Mouse (Mus musculus): ENCODE results near the gene Nr2c2. TPM values are rescaled to one million over a fixed set of nuclear protein-coding genes. Genes with fewer than 3 reads are reported as not detected.
A peak's percentile ranks its signal among the peaks of the same experiment; 100 is the strongest.

Gene Nr2c2
- total RNA-seq, 1 experiment from 2014 or later, result 35.9 TPM

DNA sequence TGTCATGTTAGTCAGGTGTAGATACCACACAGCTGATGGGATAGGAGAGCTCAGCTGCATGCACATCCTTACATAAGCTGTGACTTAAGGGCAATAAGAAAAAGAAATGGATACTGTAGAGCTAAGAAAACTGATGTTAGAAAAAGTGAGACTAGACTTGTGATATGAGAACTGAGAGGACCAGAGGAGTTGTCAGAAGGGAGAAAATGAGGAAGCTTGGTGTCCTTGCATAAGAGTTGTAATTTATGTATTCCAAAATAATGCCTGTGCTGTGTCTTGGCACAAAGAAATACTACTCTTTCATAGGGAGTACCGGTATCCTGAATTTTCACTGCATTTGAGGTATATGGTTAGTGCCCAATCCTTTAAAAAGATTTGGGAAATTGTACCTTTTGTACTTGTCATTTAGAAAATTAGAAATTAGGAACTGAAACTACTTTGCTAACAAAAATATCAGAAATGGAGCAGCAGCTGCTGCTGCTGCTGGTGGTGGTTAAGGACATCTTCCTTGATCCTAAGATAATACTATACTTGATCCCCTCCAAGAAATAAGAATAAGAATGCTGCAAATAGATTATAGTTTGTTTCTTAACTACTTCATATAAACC, 35.8 kb downstream of the Nr2c2 start:
- no peak for DNase-seq

DNA sequence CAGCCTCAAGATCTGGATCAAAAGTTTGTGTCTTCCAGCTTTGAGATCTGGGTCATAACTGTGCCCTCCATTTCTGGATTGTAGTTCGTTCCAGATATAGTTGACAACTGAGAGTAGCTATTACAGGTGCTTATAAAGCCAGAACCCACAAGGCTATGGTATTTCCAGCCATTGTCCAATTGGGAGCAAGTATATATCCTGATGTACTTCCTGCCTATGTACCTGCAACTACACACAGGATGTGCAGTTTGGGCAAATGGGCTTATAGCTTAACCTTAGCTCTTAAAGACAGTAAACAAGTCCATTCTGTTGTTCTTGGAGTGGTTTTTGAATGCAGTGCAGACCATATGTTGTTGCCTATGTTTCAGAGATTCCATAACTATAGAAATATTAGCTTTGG, 40.3 kb downstream of the Nr2c2 start:
- DNase-seq, result no peak

DNA sequence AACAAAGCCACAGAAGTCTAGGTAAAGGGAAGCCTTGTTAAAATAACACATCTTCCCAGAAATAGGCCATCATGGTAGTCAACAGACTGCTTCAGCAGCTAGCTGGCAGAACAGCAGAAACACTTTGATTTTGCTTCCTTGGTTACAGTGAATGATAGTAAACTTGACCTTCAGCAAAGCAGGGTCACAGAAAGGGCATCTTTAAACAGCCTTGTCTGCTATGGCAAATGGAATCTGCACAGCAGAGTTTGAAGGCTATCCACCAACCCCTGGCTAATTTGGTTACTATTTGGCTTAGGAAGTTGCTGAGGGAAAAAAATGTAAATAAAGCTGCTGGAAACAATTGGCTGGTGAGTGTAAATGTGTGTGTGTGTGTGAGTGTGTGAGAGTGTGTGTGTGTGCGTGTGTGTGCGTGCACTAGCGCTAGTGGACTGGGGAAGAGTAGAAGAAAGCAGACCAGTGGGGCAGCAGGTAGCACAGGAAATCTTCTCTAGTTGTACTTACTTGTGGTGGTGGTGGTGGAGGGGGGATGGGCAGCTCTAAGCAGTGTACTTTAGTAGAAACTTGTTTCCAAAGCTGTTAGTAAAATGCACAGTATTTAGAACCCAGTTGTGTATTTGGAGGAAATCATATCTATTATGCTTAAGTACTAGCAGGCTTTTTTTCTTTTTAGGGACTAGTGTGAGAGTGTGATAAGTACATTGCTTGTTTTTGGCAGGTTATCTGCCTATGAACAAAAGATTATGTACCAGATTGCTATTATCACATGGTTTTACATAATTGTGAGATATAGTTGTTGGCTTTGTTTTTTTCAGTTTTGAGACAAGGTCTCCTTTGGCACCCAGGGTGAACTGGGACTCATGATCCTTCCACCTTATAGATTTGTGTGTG, 41.1 kb downstream of the Nr2c2 start:
- peak; percentile 26 for DNase-seq

DNA sequence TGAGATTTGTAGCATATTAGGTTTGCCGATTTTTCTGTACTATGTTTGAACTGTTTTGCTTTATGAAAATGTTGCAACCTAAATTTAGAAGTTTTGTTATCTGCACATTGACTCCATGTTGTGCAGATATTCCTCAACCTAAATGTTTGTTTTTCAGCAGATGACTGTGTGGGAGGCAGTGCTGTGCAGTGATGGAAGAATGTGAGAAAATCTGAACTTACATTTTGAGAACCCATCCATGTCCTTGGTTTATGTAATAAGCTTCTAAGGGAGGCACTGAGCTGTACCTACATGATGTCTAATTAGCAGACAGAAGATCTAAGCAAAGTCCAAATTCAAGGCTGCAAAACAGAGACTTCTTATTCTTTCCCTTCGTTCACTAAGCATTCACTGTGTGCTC, 42.4 kb downstream of the Nr2c2 start:
- no peak for DNase-seq

DNA sequence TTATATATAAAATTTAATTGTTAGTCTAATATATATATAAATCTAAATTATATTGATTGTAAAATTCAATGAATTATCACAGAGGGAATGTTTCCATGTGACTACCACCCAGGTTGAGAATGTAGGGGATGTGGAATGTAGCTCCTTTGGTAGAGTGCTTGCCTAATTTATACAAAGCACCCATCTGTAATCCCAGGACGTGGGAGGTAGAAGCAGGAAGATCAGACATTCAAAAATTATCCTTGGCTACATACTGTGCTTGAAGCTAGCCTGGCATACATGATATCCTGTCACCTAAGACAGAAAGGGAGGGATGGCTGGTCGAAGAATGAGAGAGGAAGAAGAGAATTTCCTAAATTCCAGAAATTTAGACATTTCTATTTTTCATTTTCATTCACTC, 45.2 kb downstream of the Nr2c2 start:
- no peak for DNase-seq

DNA sequence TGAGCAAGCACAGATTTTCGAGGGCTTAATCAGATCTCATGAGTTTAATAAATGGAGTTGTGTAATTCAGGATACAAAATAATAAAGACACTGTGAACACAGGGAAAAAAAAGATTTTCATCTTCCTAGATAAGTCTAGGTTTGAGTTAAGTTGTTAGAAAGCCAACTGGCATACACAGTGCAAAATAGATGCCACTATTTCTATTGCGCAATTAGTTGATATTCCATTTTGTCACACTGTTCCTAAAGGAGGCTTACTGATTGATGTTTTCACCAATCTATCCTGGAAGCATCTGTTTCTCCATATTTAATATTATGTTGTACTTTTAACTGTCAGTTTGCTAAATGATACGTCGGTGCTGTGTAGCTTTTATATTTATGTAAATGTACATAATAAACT, 54.7 kb downstream of the Nr2c2 start:
- no peak for DNase-seq

DNA sequence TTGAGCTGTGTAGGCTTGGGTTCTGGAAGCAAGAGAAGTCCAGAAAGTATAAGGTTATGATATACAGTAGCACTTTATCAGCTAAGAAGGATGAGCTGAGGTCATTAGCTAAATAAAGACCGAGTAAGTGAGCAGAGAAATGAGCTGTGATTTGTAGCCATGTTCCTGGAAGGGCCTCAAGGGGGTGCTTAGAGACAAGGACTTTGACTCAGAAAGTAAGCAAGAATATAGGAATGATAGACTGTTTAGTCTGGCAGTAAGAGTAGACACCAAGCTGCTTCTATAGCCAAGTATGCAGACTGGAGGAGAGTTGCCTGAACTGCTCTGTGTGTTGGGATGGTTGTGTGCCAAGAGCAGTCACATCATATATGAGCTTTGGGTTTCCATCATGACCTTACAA, 62.6 kb downstream of the Nr2c2 start:
- no peak for DNase-seq

DNA sequence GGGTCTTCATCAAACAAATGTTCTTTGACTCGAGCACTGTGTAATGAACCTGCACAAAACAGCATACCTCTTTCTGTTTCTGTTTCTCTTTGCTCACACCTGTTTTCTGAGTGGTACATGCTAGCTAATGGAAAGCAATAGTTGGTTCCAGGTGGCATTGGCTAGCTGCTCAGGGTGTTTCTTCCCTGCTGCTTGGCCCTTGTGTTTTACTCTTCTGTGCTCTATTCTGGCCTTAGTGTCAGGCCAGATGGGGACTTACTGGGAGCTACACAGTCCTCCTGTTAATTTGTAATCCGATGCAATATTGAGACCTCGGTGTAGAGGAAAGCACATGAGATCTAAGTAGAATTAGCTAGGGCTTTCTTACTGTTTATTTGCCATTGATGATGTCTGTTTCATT, 67.6 kb downstream of the Nr2c2 start:
- DNase-seq, result no peak

DNA sequence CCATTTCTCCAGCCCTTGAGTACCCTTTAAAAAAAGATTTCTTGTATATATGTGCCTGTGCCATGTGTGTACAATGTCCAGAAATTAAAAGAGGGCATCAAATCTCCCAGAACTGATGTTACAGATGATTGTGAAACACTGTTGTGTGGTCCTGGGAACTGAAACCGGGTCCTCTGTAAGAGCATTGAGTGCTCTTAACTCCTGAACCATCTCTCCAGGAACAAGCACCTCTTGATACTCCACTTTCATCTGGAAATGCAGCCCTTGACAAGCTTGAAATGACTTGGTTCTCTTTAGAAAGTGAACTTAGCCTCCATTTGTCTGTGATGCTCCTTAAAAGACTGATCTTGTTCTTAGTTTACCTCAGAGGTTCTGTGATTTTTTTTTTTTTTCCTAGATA, 71.5 kb downstream of the Nr2c2 start:
- no peak for DNase-seq

DNA sequence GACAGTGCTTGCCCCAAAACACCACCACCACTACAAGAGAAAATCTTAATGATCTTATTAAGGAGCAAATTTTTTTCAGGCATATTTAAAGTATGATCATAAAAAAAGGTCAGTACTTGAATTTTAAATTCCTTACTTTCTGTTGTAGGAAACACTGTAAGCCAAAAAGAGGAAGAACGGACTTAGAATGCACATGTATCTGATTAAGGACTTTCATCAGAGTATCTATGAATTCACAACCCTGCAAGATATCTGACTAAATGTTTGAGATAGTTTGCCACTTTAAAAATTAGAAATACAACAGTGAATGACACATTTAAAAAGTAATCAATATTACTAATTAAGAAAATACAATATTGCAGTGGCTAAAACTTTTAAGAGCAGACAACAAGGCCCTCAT, 85.3 kb downstream of the Nr2c2 start:
- DNase-seq, result no peak

DNA sequence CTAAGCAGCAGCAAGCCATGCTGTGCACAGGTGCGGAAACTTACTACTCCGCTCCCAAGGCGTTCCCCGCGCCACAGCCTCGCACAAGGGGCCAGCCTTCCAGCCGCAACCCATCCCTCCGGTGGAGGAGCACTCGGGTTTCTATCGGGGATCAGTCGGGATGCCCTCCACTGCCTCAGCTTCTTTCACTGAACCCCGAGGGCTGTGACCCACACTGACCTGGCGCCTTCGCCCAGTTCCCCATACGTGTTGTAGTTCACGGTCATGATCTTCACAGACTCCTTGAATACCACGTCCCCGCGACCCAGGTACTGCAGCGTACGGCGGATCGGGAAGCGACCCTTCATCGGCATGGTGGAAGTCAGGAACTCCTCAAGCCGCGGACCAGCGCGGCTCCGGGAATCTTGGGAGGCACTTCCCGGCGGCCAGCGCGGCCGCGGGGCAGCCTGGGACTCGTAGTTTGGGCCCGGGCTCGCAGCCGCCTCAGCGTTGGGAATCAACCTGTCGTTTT, 92.5 kb downstream of the Nr2c2 start, which contains the start of gene Mrps25:
TSS of gene Mrps25 (minus strand) at position 413 of the 511 bp plus-strand sequence.
- DNase-seq, result peak; percentile 88

DNA sequence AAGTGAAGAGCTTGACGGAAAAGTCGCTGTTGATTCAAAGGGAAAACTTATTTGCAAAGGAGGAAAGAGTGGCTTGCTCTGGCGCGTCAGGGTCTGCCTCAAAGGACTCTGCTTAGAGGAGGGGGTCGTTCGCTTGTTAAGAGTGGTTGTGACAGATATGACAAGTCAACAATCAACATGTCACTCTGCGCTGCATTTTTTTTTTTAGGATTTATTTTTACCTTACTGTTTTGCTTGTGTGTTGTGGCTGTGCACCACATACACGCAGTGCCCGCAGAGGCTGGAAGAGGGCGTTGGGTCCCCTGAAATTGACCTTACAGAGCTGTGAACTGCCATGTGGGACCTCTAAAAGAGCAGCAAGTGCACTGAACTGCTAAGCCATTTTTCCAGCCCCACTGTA, 93.0 kb downstream of the Nr2c2 start:
- DNase-seq, result peak; percentile 22

DNA sequence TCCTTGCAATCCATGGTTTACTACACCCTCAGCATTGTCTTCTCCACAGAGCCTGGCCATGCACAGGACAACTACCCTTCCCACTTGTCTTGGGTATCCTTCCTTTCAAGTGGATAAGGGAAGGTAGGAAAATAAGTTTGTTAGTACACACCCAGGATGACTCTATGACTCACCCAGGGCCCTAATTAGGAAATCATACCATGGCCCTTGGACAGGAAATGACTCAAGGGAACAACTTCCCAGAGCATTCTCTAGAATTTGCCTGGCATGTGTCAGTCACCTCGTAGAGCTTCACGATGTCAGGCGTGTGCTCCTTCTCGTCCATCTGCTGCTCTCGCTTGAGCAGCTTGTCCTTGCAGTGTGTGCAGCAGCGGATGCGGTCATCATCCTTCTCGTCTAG, 108.2 kb downstream of the Nr2c2 start:
- no peak for DNase-seq

DNA sequence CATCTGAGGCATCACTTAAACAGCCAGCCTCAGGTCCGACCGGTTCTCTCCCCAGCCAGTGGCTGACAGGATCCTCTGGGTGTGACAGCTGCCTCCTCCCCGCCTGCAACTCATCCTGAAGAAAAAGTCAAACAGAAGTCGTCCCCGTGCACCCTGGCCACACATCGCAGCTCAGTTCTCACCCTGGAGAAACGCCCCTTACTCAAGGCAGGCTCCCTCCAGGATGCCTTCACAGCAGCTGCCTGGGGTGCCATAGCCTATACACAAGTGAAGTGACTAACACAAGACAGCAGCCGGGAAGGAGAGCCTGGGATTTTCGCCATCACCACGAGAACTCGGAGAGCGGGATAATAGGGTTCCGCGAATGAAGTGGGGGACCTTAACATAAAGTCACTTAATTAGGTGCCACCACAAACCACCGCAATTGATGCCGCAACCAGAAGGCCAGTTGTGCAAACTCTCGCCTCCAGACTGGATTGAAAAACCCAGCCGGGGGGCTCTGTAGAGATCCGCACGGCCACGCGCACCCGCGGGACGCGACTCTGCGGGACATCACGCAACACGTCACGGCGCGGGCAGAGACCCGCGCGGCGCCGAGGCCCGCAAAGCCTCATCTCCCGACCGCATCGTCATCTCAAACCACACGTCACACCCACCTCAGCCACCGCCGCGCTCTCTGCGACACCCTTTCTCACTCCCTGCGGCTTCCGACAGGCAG, 123.0 kb downstream of the Nr2c2 start:
- DNase-seq, result peak; percentile 6

DNA sequence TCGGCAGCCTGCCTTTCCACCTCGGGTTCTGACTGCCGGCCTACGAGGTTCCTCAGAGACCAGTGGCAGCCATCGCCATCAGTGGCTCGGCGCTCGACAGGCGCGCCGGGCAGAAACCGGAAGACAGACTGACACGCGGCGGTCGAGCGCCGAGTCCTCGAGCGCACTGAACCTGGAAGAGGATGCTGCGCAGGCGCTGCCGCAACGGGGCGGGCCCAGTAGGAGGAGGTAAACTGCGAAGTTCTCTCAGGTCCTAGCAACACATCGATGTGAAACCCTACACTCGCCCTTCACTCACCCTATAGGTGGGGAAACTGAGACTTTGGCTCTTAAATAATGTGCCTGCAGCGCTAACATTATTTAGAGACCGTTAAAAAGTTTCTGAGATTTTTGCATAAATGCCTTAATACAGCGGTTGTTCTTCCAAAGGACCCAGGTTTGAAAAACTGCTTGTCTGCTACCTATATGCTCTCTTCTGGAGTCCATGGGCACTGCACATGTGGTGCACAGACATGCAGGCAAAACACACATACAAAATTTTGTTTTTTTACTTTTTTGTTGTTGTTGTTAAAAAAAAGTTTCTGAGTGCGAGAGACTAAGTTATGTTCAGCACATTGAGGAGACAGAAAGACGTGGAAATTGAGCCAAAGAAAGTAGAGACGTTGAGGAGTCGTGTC, 123.7 kb downstream of the Nr2c2 start, which contains the start of gene Rbsn:
TSS of gene Rbsn (minus strand) at position 153 of the 677 bp plus-strand sequence.
- peak; percentile 96 for DNase-seq

DNA sequence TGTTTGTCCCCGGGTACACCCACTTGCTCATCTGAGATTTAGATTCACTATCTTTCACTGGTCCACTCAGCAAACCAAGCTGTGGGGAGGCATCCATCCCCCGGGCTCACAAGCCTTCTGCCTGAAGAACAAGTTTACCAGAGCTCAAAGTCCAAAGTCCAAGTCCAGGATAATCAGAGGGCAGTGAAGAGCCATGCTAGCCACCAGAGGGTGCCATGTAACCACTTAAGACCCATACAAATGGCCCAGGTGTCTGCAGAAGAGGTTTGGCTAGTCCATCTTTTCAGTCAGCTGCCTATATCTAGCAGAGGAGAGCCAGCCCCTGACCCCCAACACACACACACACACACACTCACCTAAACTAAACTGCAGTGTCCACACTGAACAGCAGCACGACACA, 128.3 kb downstream of the Nr2c2 start:
- DNase-seq, result peak; percentile 64

DNA sequence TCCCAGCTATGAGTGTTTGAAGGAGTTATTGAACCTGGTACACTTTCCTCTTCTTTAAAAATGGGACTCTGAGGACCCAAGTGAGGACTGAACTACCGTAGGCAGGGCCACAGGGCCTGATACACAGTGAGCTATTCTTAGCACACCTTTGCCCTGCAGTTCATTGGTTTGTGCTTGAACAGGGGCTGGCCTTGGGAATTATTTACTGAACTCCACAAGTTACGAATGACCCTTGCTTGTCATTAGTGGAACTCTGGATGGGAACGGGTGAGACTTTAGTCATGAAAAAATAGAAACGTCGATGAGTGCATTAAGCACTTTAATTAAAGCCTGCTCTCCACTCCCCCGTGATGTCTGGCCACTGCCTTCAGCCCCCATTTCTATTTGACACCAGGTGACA, 130.4 kb downstream of the Nr2c2 start:
- no peak for DNase-seq

DNA sequence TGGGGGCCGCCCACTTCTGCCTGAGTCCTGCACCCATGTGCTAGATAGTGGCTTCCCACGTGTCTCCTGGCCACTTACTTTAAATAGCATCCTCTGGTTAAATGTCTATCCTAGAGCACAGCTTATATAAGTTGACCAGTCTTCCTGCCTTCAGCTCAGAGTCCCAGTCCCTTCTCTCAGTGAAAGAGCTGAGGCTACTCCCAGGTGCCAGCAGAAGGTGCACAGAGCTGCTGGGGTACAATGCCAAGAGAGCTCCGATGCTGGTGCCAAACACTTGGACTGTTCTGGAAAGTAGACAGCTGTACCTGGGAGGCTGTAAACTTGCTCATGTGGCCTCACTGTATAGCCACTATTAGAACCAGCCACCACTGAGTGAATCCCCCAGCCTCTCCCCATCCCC, 130.8 kb downstream of the Nr2c2 start:
- no peak for DNase-seq

Data from adrenal gland, postnatal 14 days (tissue).